13 mouse cellular contexts compared by ENCODE assay signal in genomic region chr15:92347902-92348301, GRCm38 (mm10). TPM values are rescaled to one million over a fixed set of nuclear protein-coding genes. Genes with fewer than 3 reads are reported as not detected.
DNase-seq lines count a peak whose midpoint lies in the region; ATAC-seq lines count a peak whose summit lies in the region.
"Had no signal": no experiment of that assay in that cellular context is flagged by ENCODE, and none has a peak within 500 bp of the region (broad histone marks: within the 10 kb centered on the region; RNA-seq: fewer than 3 reads in every experiment).

No protein-coding gene starts in this region.

- no peak for DNase-seq in liver, embryonic 11.5 days (ENCODE audit: low spot score)
- peak; percentile 45 for DNase-seq in embryo, embryonic 9.5 days (ENCODE audit: extremely low spot score)
- DNase-seq in hindbrain, embryonic 14.5 days (ENCODE audit: low spot score): peak; percentile 48
- no peak for DNase-seq in T-cell, adult 2 months (ENCODE audit: low spot score)
- DNase-seq in adipocyte (ENCODE audit: low spot score): no peak
- DNase-seq: thymus, postnatal 14 days had no signal

- no peak overlapping the region for H3K4me3 ChIP-seq in liver, embryonic 12.5 days
- no peak overlapping the region for H3K4me3 ChIP-seq in liver, embryonic 11.5 days (ENCODE audit: low read depth, low read length)
- no peak overlapping the region for H3K4me3 ChIP-seq in hindbrain, embryonic 14.5 days (replicated peaks; ENCODE audit: low read length)
- no peak overlapping the region for H3K4me3 ChIP-seq in midbrain, embryonic 16.5 days (ENCODE audit: low read depth, low read length)
- H3K4me3 ChIP-seq: embryonic facial prominence, embryonic 15.5 days; limb, embryonic 13.5 days had no signal

- no peak for ATAC-seq in liver, embryonic 12.5 days
- no peak for ATAC-seq in liver, embryonic 11.5 days (replicated peaks; ENCODE audit: low FRiP score)
- peak; percentile 48; the same call in 1 of the 2 replicates for ATAC-seq in hindbrain, embryonic 14.5 days (ENCODE audit: low FRiP score)
- peak; percentile 91 for ATAC-seq in midbrain, embryonic 16.5 days
- no peak for ATAC-seq in CD4-positive, CD25-positive, alpha-beta regulatory T cell, adult 4 months
- ATAC-seq: activated CD4-positive, CD25-positive, alpha-beta regulatory T cell, adult 4 months had no signal

- H3K36me3 ChIP-seq in liver, embryonic 12.5 days: no peaks in the 10 kb centered on the region
- no peaks in the 10 kb centered on the region for H3K36me3 ChIP-seq in liver, embryonic 11.5 days (ENCODE audit: control insufficient read depth, insufficient read depth, low read length)
- H3K36me3 ChIP-seq in hindbrain, embryonic 14.5 days (replicated peaks; ENCODE audit: control insufficient read depth, insufficient read depth): no peaks in the 10 kb centered on the region
- H3K36me3 ChIP-seq in midbrain, embryonic 16.5 days (ENCODE audit: control insufficient read depth, insufficient read depth, low read length): no peaks in the 10 kb centered on the region
- H3K36me3 ChIP-seq: embryonic facial prominence, embryonic 15.5 days; limb, embryonic 13.5 days had no signal

- H3K27ac ChIP-seq in liver, embryonic 12.5 days: peak overlapping the region; percentile 76
- H3K27ac ChIP-seq in liver, embryonic 11.5 days (ENCODE audit: low read depth, low read length): no peak overlapping the region
- no peak overlapping the region for H3K27ac ChIP-seq in hindbrain, embryonic 14.5 days
- H3K27ac ChIP-seq in midbrain, embryonic 16.5 days (ENCODE audit: low read length): peak overlapping the region; percentile 61
- H3K27ac ChIP-seq: embryonic facial prominence, embryonic 15.5 days; limb, embryonic 13.5 days; macrophage had no signal

- no peaks in the 10 kb centered on the region for H3K9me3 ChIP-seq in liver, embryonic 12.5 days (replicated peaks)
- H3K9me3 ChIP-seq in liver, embryonic 11.5 days (ENCODE audit: control insufficient read depth, low read length): no peaks in the 10 kb centered on the region
- no peaks in the 10 kb centered on the region for H3K9me3 ChIP-seq in hindbrain, embryonic 14.5 days (ENCODE audit: control insufficient read depth, low read length)
- peaks cover 3% of the 10 kb centered on the region; the same call in 1 of the 2 replicates for H3K9me3 ChIP-seq in midbrain, embryonic 16.5 days (replicated peaks; ENCODE audit: control insufficient read depth, low read length, poor library complexity, severe bottlenecking)
- H3K9me3 ChIP-seq: embryonic facial prominence, embryonic 15.5 days; limb, embryonic 13.5 days had no signal

- H3K4me2 ChIP-seq in liver, embryonic 12.5 days: peak overlapping the region; percentile 39
- no peak overlapping the region for H3K4me2 ChIP-seq in liver, embryonic 11.5 days
- H3K4me2 ChIP-seq in hindbrain, embryonic 14.5 days (replicated peaks): no peak overlapping the region
- no peak overlapping the region for H3K4me2 ChIP-seq in midbrain, embryonic 16.5 days (ENCODE audit: low read length)
- H3K4me2 ChIP-seq: embryonic facial prominence, embryonic 15.5 days; limb, embryonic 13.5 days had no signal

- peaks cover 60% of the 10 kb centered on the region for H3K4me1 ChIP-seq in liver, embryonic 12.5 days
- peaks cover 12% of the 10 kb centered on the region; the same call in 1 of the 2 replicates for H3K4me1 ChIP-seq in liver, embryonic 11.5 days (replicated peaks; ENCODE audit: control insufficient read depth, insufficient read depth, low read length)
- peaks cover 6% of the 10 kb centered on the region for H3K4me1 ChIP-seq in hindbrain, embryonic 14.5 days (replicated peaks; ENCODE audit: control insufficient read depth, insufficient read depth, low read length)
- H3K4me1 ChIP-seq in midbrain, embryonic 16.5 days (ENCODE audit: control insufficient read depth, insufficient read depth, low read length): peaks cover 12% of the 10 kb centered on the region
- H3K4me1 ChIP-seq: embryonic facial prominence, embryonic 15.5 days; limb, embryonic 13.5 days had no signal

- no peaks in the 10 kb centered on the region for H3K27me3 ChIP-seq in liver, embryonic 12.5 days (replicated peaks)
- no peaks in the 10 kb centered on the region for H3K27me3 ChIP-seq in liver, embryonic 11.5 days (replicated peaks; ENCODE audit: control insufficient read depth, insufficient read depth, low read length)
- no peaks in the 10 kb centered on the region for H3K27me3 ChIP-seq in hindbrain, embryonic 14.5 days (ENCODE audit: control insufficient read depth, insufficient read depth, low read length)
- no peaks in the 10 kb centered on the region for H3K27me3 ChIP-seq in midbrain, embryonic 16.5 days (ENCODE audit: control insufficient read depth, insufficient read depth, low read depth, low read length)
- H3K27me3 ChIP-seq: embryonic facial prominence, embryonic 15.5 days; limb, embryonic 13.5 days had no signal

- peak overlapping the region; percentile 22 for H3K9ac ChIP-seq in liver, embryonic 12.5 days
- no peak overlapping the region for H3K9ac ChIP-seq in liver, embryonic 11.5 days (ENCODE audit: low read depth, low read length)
- no peak overlapping the region for H3K9ac ChIP-seq in hindbrain, embryonic 14.5 days
- H3K9ac ChIP-seq in midbrain, embryonic 16.5 days (ENCODE audit: low read depth, low read length): no peak overlapping the region
- H3K9ac ChIP-seq: embryonic facial prominence, embryonic 15.5 days; limb, embryonic 13.5 days had no signal

- 50% methylated on average over 3 of the region's 3 CpGs for WGBS in liver, embryonic 12.5 days (ENCODE audit: insufficient replicate concordance)
- WGBS in liver, embryonic 11.5 days: 53% methylated on average over 3 of the region's 3 CpGs
- WGBS in hindbrain, embryonic 14.5 days: 1% methylated on average over 3 of the region's 3 CpGs
- 11% methylated on average over 3 of the region's 3 CpGs for WGBS in midbrain, embryonic 16.5 days

RNA-seq across cellular contexts. Expression of gene Pdzrn4, which starts 48.8 kb away (rescaled TPM):
- 0.17 TPM in 1 of 2 replicates, not detected in the other for polyA plus RNA-seq in liver, embryonic 12.5 days (2016; fragmentation: Nextera tagmentation; extraction: Ambion mirVana)
- 0.13 and 0.26 TPM in 2 replicates for polyA plus RNA-seq in liver, embryonic 11.5 days (2014; fragmentation: Nextera tagmentation; extraction: Ambion mirVana)
- 31.7 and 33.5 TPM in 2 replicates for polyA plus RNA-seq in hindbrain, embryonic 14.5 days (2014; fragmentation: Nextera tagmentation; extraction: Ambion mirVana)
- 37.1 and 44.9 TPM in 2 replicates for polyA plus RNA-seq in midbrain, embryonic 16.5 days (2015; fragmentation: Nextera tagmentation; extraction: Ambion mirVana)
- polyA plus RNA-seq in CD4-positive, CD25-positive, alpha-beta regulatory T cell, adult 4 months (2017; shearing (Covaris generic)): under 1 TPM in 1 of 2 experiments, not detected in 1; 0.12 TPM
- polyA plus RNA-seq: macrophage had no signal

Comparison
In these comparisons a context has a peak if more than half of its experiments do, and no peak if none do; other contexts are left out.
1. H3K27ac ChIP-seq: peak in liver, embryonic 12.5 days (single experiment) and midbrain, embryonic 16.5 days (single experiment); none in liver, embryonic 11.5 days (single experiment) and hindbrain, embryonic 14.5 days (single experiment).
2. ATAC-seq: peak in hindbrain, embryonic 14.5 days (single experiment) and midbrain, embryonic 16.5 days (single experiment); none in liver, embryonic 12.5 days (single experiment), liver, embryonic 11.5 days (single experiment) and CD4-positive, CD25-positive, alpha-beta regulatory T cell, adult 4 months (single experiment).
3. DNase-seq: peak in embryo, embryonic 9.5 days (single experiment) and hindbrain, embryonic 14.5 days (single experiment); none in liver, embryonic 11.5 days (single experiment), T-cell, adult 2 months (single experiment) and adipocyte (single experiment).
4. RNA of gene Pdzrn4, which starts 48.8 kb away (polyA plus RNA-seq): 37.1 to 44.9 TPM in midbrain, embryonic 16.5 days and 31.7 to 33.5 TPM in hindbrain, embryonic 14.5 days; 0.13 to 0.26 TPM in liver, embryonic 11.5 days, 0.17 TPM in liver, embryonic 12.5 days and 0.12 TPM in CD4-positive, CD25-positive, alpha-beta regulatory T cell, adult 4 months; every median in the first group is over 10 times any median in the second.